Mouse (Mus musculus): ENCODE data around the gene Pak2. TPM values are rescaled to one million over a fixed set of nuclear protein-coding genes. Genes with fewer than 3 reads are reported as not detected.
"Not testable (repeated sequence)": the region's sequence is repeated elsewhere in the genome, so short reads cannot be mapped to it uniquely, and the experiment has no call there.

The Pak2 gene
- polyA plus RNA-seq, 1 experiment from 2014 or later: 36.2 TPM

DNA sequence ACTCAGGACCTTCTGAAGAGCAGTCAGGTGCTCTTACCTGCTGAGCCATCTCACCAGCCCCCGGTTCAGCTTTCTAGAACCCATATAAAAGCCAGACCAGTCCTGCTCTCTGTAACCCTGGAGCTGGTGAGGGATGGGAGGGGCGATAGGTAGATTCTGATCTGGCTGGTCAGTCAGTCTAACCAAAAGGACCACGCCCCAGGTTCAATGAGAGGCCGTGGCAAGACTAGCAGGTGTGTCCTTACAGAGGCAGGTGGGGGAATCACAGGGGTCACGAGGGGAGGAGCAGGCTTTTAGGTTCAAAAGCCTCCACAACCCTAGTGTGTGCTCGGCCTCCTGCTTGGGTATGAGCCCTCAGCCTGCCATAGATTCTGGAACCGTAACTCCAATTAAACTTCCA, 12.3 kb upstream of the Pak2 start:
- no peak for ATAC-seq (ENCODE audit: insufficient number of reproducible peaks, low FRiP score)
- H3K36me3 ChIP-seq: peaks cover 74% of the 10 kb centered on the region
- H3K4me2 ChIP-seq: no peak overlapping the region
- no peaks in the 10 kb centered on the region for H3K4me1 ChIP-seq (replicated peaks)
- H3K9ac ChIP-seq: no peak overlapping the region
- H3K4me3 ChIP-seq: no peak overlapping the region
- no peak overlapping the region for H3K27ac ChIP-seq (ENCODE audit: poor library complexity, severe bottlenecking)
- 91% methylated on average over 7 of the region's 7 CpGs for WGBS
- no peaks in the 10 kb centered on the region for H3K27me3 ChIP-seq (replicated peaks)
- no peaks in the 10 kb centered on the region for H3K9me3 ChIP-seq (replicated peaks)

DNA sequence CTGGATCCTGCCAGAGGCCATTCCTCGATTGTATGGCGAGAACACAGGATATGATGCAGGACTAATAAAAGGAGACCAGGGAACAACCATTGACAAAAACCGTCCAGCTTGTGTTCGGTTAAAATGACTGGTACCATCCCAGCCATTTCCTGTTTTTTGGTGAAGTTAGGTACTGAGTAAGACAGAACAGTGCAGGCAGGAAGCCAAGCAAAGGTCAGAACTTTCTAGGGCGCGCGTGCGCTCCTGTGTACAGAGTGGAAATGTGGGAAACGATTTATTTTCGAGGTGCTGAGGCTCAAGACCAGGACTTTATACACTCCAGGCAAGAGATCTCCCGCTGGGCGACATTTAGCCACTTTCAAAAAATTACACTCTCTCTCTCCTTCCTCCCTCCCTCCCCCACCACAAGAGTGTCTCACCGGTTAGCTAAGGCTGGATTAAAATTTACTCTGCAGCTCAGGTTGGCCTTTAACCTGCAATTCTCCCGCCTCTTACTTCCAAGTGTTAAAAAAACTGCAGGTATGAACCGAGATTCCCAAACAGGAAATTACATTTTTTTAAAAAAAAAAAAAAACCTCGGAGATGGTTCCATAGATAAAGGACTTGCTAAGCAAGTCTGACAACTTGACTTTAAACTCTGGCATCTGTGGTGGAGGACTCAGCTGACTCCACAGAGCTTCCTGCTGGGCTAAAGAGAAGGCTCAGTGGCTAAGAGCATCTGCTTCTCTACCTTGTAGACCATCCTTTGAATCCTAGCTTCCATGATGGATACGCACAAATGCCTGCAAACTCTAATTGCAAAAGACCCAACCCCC, 8.7 kb upstream of the Pak2 start:
- Histone ChIP-seq H3K4me1 (replicated peaks) (no peaks in the 10 kb centered on the region), H3K9me3 (replicated peaks) (no peaks in the 10 kb centered on the region), H3K9ac (no peak overlapping the region), H3K27ac (ENCODE audit: poor library complexity, severe bottlenecking) (no peak overlapping the region), H3K36me3 (peaks cover 85% of the 10 kb centered on the region), H3K4me2 (no peak overlapping the region), H3K27me3 (replicated peaks) (no peaks in the 10 kb centered on the region), H3K4me3 (no peak overlapping the region)
- ATAC-seq (ENCODE audit: insufficient number of reproducible peaks, low FRiP score): no peak
- 76% methylated on average over 17 of the region's 17 CpGs for WGBS

DNA sequence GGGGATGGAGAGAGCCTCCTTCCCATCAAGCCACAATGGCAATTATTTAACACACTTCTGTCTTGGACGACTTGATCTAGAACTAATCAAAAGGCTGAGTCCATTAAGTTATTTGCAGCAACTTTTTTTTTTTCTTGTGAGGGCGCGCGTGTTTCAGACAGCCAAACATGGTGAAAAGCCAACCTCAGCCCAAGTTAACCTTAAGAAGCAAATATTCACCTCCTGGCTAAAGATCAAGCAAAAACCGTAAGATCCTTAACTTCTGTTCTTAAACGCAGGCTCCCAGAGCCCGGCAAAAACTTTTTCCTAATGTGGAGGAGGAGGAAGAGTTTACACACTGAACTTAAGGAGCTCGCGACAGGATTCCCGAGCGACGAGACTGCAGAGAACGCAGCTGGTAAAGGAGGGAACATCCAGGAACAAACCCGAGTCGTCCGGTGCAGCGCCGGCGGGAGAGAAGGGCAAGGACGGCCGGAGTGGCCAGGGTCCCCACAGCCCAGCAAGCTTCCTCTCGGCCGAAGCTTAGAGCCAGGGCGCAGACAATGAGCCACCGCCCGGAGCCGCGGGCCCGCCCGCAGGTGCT, 643 bp downstream of the Pak2 start:
- Histone ChIP-seq H3K27ac (ENCODE audit: poor library complexity, severe bottlenecking) (peak overlapping the region; percentile 95), H3K9ac (peak overlapping the region; percentile 96), H3K36me3 (peaks cover 2% of the 10 kb centered on the region), H3K4me1 (replicated peaks) (peaks cover 14% of the 10 kb centered on the region), H3K27me3 (replicated peaks) (no peaks in the 10 kb centered on the region), H3K4me3 (peak overlapping the region; percentile 71), H3K4me2 (peak overlapping the region; percentile 73), H3K9me3 (replicated peaks) (no peaks in the 10 kb centered on the region)
- WGBS: under 1% methylated on average over 30 of the region's 30 CpGs
- no peak for ATAC-seq (ENCODE audit: insufficient number of reproducible peaks, low FRiP score)

DNA sequence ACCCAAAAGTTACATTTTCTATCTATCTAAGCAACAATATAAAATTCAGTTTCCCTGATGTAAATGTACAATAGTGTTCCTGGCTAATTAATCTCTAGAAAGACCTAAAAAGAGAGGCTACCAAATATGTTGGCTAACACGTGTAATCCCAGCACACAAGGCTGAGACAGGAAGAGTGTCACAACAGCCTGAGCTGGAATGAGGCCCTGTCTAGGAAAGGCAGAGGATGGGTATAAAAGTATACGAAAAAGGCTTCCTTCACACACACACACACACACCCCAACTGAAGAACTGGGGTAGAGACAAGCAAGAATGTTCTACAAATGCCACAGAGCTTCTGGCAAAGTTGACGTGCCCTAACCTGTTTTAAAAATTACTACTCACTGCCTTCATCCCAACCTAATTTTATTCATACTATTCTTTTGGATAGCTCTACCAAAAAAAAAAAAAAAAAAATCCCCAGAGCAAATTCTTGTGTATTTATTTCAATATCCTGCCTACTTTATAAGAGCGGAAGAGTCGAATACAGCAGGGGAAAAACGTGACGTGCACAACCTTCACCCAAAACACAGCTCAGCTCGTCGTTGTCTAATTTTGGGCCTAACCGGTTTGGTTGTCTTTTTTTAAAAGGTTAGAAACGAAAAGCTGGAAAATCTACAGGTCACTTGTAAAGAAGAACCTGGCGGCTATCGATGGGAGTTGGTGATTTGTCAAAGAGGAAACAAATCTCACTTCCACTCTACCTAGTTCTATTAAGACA, 1.3 kb downstream of the Pak2 start:
- WGBS: 7% methylated on average over 13 of the region's 13 CpGs
- H3K4me2 ChIP-seq: peak overlapping the region; percentile 73
- no peak for ATAC-seq (ENCODE audit: insufficient number of reproducible peaks, low FRiP score)

DNA sequence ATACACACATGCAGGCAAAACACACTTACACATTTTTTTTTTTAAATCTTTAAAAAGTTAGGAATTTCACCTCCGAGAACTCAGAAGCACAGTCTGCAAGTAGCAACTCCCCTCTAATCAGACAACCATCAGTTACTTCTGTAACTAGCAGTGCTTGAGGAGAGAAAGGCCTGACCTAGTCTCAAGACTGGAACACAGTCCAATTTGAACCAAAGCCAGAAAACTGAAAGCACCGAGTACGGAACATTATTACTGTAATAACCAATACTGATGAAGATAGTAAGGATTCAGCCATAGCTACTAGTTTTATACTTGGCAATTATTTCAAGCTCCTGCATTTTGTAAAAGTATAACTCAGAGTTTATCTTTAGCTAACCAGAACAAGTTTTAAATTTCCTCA, 2.7 kb downstream of the Pak2 start:
- ATAC-seq (ENCODE audit: insufficient number of reproducible peaks, low FRiP score): no peak
- Histone ChIP-seq H3K4me3 (no peak overlapping the region), H3K36me3 (no peaks in the 10 kb centered on the region), H3K27ac (ENCODE audit: poor library complexity, severe bottlenecking) (no peak overlapping the region), H3K4me2 (no peak overlapping the region), H3K4me1 (replicated peaks) (peaks cover 21% of the 10 kb centered on the region), H3K27me3 (replicated peaks) (no peaks in the 10 kb centered on the region), H3K9me3 (replicated peaks) (no peaks in the 10 kb centered on the region), H3K9ac (no peak overlapping the region)
- WGBS: 67% methylated on average over 3 of the region's 3 CpGs

More for the DNA sequence above, 1.3 kb downstream of the Pak2 start:
- Histone ChIP-seq H3K27me3 (replicated peaks) (no peaks in the 10 kb centered on the region), H3K4me3 (peak overlapping the region; percentile 71), H3K4me1 (replicated peaks) (peaks cover 14% of the 10 kb centered on the region), H3K9ac (peak overlapping the region; percentile 96), H3K9me3 (replicated peaks) (no peaks in the 10 kb centered on the region), H3K27ac (ENCODE audit: poor library complexity, severe bottlenecking) (peak overlapping the region; percentile 95), H3K36me3 (no peaks in the 10 kb centered on the region)

DNA sequence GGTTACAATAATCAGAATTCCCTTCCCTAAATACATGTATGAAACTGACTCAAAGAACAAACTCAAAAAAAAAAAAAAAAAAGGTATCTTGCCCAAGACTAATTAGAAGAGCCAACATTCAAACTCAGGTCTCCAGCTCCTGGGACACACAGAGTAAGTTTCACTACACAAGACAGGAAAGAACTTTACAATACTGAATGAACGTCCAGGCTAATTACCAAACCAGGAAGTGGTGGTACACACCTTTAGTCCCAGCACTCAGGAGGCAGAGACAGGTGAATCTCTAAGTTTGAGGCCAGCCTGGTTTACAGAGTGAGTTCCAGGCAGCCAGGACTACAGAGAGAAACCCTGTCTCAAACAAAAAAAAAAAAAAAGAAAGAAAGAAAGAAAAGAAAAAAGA, 3.4 kb downstream of the Pak2 start:
- Histone ChIP-seq H3K9ac (no peak overlapping the region), H3K4me1 (replicated peaks) (peaks cover 25% of the 10 kb centered on the region), H3K9me3 (replicated peaks) (no peaks in the 10 kb centered on the region), H3K27ac (ENCODE audit: poor library complexity, severe bottlenecking) (no peak overlapping the region), H3K4me2 (no peak overlapping the region), H3K36me3 (no peaks in the 10 kb centered on the region), H3K4me3 (no peak overlapping the region), H3K27me3 (replicated peaks) (no peaks in the 10 kb centered on the region)
- WGBS: 62% methylated on average over 1 of the region's 1 CpGs
- ATAC-seq (ENCODE audit: insufficient number of reproducible peaks, low FRiP score): no peak

DNA sequence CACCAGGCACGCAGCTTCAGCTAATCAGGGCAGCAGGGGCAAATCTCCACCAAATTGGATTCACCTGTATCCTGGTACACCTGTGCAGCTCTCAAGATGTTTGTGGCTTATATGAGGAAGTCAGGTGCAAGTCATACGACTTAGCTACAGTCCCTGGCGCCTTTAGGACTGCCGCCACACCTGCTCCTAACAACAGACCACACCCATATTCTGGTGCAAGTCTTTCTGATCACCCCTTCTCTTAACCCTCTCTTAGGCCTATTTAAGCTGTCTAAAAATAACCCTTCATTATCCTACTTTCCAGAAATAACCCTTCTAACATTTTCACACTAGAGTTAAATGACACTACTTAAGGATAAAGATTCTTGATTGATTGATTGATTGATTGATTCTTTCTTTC, 9.1 kb downstream of the Pak2 start:
- H3K4me3 ChIP-seq; H3K27me3 ChIP-seq (replicated peaks); H3K4me2 ChIP-seq; H3K36me3 ChIP-seq; H3K9me3 ChIP-seq (replicated peaks); H3K27ac ChIP-seq (ENCODE audit: poor library complexity, severe bottlenecking); H3K9ac ChIP-seq; ATAC-seq (ENCODE audit: insufficient number of reproducible peaks, low FRiP score): not testable (repeated sequence)
- peaks cover 57% of the 10 kb centered on the region for H3K4me1 ChIP-seq (replicated peaks)
- WGBS: 48% methylated on average over 4 of the region's 4 CpGs

DNA sequence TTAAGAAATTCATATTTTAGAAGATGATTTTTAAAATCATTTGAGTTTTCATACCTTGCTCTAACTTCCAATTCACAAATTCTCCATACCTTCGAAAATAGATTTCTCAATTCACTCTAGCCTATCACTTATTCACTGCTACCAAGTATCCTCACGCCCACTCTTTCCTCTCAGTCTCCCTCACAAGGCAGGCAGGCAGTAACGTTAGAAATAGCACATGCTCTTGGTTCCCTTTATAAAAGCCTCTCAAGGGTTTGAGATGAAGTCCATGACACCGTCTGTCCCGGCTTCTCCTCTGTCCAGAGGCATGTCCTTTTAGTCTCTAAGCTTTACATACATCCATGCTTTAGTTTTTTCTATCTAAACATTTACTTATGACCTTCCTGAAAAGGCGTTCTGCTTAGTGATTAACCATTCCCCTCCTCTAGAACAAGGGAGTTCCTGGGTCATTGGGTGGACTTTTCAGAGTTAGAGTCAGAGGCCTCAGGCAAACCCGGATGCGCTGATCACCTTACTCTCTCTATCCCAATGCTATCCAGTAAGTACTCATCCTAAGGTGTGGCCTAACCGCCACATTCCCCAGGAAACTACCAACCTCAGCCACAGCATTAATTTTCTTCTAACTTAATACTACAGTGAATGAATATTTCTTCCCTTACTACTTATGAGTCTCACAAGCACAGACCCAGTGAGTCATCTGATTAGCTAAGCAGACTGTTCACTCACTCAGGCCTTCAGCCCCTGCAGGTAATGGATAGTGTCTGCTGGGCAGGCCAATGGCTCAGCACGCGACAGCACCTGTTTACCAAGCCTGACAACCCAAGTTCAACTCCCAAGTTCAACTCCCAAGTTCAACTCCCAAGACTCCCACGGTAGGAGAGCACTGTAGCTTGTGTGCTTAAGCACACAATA, 10.5 kb downstream of the Pak2 start:
- WGBS: 64% methylated on average over 12 of the region's 12 CpGs
- Histone ChIP-seq H3K4me1 (replicated peaks) (peaks cover 66% of the 10 kb centered on the region), H3K27ac (ENCODE audit: poor library complexity, severe bottlenecking) (no peak overlapping the region)

DNA sequence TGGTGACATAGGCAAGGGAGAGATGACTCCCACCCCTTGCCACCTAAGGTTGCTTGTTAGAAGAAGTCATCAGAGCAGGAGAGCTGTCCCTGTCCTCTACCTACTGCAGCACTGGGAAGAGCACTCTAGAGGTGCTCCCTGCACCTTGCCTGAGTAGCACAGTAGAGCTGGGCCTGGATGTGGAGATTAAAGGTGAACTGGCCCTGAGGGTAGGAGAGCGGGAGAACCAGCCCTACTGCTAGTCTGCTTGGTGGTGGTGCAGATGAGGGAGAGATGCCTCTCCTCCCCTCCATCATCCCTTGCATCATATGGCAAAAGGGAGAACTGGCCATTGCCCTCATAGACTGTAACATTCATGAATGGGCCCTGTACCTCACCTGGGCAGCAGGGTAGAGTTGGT, 12.2 kb downstream of the Pak2 start:
- H3K27ac ChIP-seq (ENCODE audit: poor library complexity, severe bottlenecking): no peak overlapping the region
- H3K36me3 ChIP-seq: no peaks in the 10 kb centered on the region
- no peaks in the 10 kb centered on the region for H3K27me3 ChIP-seq (replicated peaks)
- 100% methylated on average over 1 of the region's 1 CpGs for WGBS
- ATAC-seq (ENCODE audit: insufficient number of reproducible peaks, low FRiP score): peak; percentile 45; the same call in 1 of the 2 replicates
- H3K4me1 ChIP-seq (replicated peaks): peaks cover 72% of the 10 kb centered on the region
- no peaks in the 10 kb centered on the region for H3K9me3 ChIP-seq (replicated peaks)
- H3K9ac ChIP-seq: no peak overlapping the region
- H3K4me2 ChIP-seq: no peak overlapping the region
- no peak overlapping the region for H3K4me3 ChIP-seq

More for the DNA sequence above, 10.5 kb downstream of the Pak2 start:
- no peaks in the 10 kb centered on the region for H3K9me3 ChIP-seq (replicated peaks)
- ATAC-seq (ENCODE audit: insufficient number of reproducible peaks, low FRiP score): no peak
- no peak overlapping the region for H3K4me3 ChIP-seq
- no peaks in the 10 kb centered on the region for H3K36me3 ChIP-seq
- H3K27me3 ChIP-seq (replicated peaks): no peaks in the 10 kb centered on the region
- no peak overlapping the region for H3K9ac ChIP-seq
- no peak overlapping the region for H3K4me2 ChIP-seq

DNA sequence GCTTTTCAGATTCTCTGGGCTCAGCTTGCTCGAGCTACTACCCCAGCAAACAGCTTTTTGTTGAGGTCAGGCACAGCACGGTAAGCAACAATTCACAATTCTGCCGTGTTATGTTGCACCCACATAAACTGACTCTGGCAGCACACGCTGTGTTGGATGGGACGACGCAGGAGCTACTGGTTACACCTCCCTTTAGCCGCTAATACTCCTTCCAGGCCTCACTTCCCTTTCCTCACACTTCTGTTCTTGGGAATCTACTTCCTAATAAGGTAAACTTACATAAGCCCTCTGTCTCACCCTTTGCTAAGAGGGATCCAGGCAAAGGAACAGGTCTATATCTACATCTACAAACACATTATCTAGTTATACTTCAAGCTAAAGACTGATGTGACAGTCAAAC, 15.2 kb downstream of the Pak2 start:
- Histone ChIP-seq H3K27me3 (replicated peaks) (no peaks in the 10 kb centered on the region), H3K4me3 (no peak overlapping the region), H3K9me3 (replicated peaks) (no peaks in the 10 kb centered on the region), H3K4me2 (no peak overlapping the region), H3K27ac (ENCODE audit: poor library complexity, severe bottlenecking) (no peak overlapping the region), H3K4me1 (replicated peaks) (peaks cover 63% of the 10 kb centered on the region), H3K9ac (no peak overlapping the region), H3K36me3 (no peaks in the 10 kb centered on the region)
- no peak for ATAC-seq (ENCODE audit: insufficient number of reproducible peaks, low FRiP score)
- whole genome bisulfite sequencing: 47% methylated on average over 7 of the region's 7 CpGs
